In genomic region chr14:57664311-57664821, GRCm38 (mm10) we compare ENCODE assay signal across 7 mouse cellular contexts. TPM values are rescaled to one million over a fixed set of nuclear protein-coding genes. Genes with fewer than 3 reads are reported as not detected.
DNase-seq lines count a peak whose midpoint lies in the region; ATAC-seq lines count a peak whose summit lies in the region.

No protein-coding gene starts in this region.

- H3K27me3 ChIP-seq in erythroblast, embryonic 14.5 days (ENCODE audit: control insufficient read depth), result no peaks in the 10 kb centered on the region
- H3K27me3 ChIP-seq in intestine, embryonic 16.5 days (replicated peaks; ENCODE audit: control insufficient read depth, insufficient read depth, low read length), result no peaks in the 10 kb centered on the region

- H3K36me3 ChIP-seq in erythroblast, embryonic 14.5 days (ENCODE audit: control insufficient read depth), result peaks cover 25% of the 10 kb centered on the region
- no peaks in the 10 kb centered on the region for H3K36me3 ChIP-seq in intestine, embryonic 16.5 days (ENCODE audit: control insufficient read depth, insufficient read depth, low read length)

- peak overlapping the region; percentile 95 for H3K9ac ChIP-seq in intestine, embryonic 16.5 days (ENCODE audit: low read depth, low read length)

- peak overlapping the region; percentile 79 for H3K4me2 ChIP-seq in intestine, embryonic 16.5 days (ENCODE audit: low read depth, low read length)

- peak overlapping the region; percentile 89 for H3K27ac ChIP-seq in intestine, embryonic 16.5 days (ENCODE audit: low read length)

- under 1% methylated on average over 19 of the region's 19 CpGs for WGBS in intestine, embryonic 16.5 days

- ATAC-seq in intestine, embryonic 16.5 days, result peak; percentile 73
- ATAC-seq in megakaryocyte progenitor cell, adult 5-6 weeks (replicated peaks; ENCODE audit: poor library complexity), result peak; percentile 54

- peak; percentile 36 for DNase-seq in ovary, adult 18-20 months (ENCODE audit: low spot score)
- DNase-seq in ovary, postnatal 10 days (ENCODE audit: low spot score), result no peak
- peak; percentile 44 for DNase-seq in adipocyte (ENCODE audit: low spot score)
- DNase-seq in testis, postnatal 10 days (ENCODE audit: low spot score), result peak; percentile 55

- no peaks in the 10 kb centered on the region for H3K9me3 ChIP-seq in erythroblast, embryonic 14.5 days (ENCODE audit: control insufficient read depth, low read length)
- no peaks in the 10 kb centered on the region for H3K9me3 ChIP-seq in intestine, embryonic 16.5 days (ENCODE audit: control insufficient read depth, low read length)

- peaks cover 48% of the 10 kb centered on the region for H3K4me1 ChIP-seq in erythroblast, embryonic 14.5 days (ENCODE audit: control insufficient read depth)
- peaks cover 9% of the 10 kb centered on the region for H3K4me1 ChIP-seq in intestine, embryonic 16.5 days (ENCODE audit: control insufficient read depth, insufficient read depth, low read length)

- peak overlapping the region; percentile 68 for H3K4me3 ChIP-seq in erythroblast, embryonic 14.5 days (replicated peaks)
- H3K4me3 ChIP-seq in intestine, embryonic 16.5 days (ENCODE audit: low read length), result peak overlapping the region; percentile 93

RNA-seq across cellular contexts. Expression of gene Xpo4, which starts 0.9 kb away (rescaled TPM):
- 0.42 and 0.72 TPM in 2 replicates for polyA plus RNA-seq in erythroblast, embryonic 14.5 days (2012)
- polyA plus RNA-seq in intestine, embryonic 16.5 days (2015; fragmentation: Nextera tagmentation; extraction: Ambion mirVana), result 16.1 and 17.0 TPM in 2 replicates
- total RNA-seq in megakaryocyte progenitor cell, adult 5-6 weeks (2015), result 37.2 and 38.5 TPM in 2 replicates
- total RNA-seq in megakaryocyte progenitor cell, adult 5-6 weeks (2017), result 31.2 and 43.2 TPM in 2 replicates
